Mouse (Mus musculus) brown adipose tissue, adult 24 weeks (tissue): ENCODE results near the gene Spata31d1d. TPM values are rescaled to one million over a fixed set of nuclear protein-coding genes. Genes with fewer than 3 reads are reported as not detected.
"Not testable (repeated sequence)": the region's sequence is repeated elsewhere in the genome, so short reads cannot be mapped to it uniquely, and the experiment has no call there.

Experiments used
- H3K27ac ChIP-seq: fragments of 200-500 bp; replicated peaks from 2 replicates; pipeline ENCODE4 v1.5.1; 2012; ENCODE audit warnings: low read depth, mild to moderate bottlenecking, low read length
- H3K4me1 ChIP-seq: fragments of 200-500 bp; 2 replicates; pipeline ENCODE4 v1.6.1; 2012; ENCODE audit warnings: low read length, mixed read lengths; ENCODE audit not compliant: control insufficient read depth, insufficient read depth, insufficient read length
- H3K4me3 ChIP-seq: fragments of 200-500 bp; 2 replicates; pipeline ENCODE4 v1.5.1; 2012; ENCODE audit warnings: low read depth, mild to moderate bottlenecking, low read length, moderate library complexity; ENCODE audit not compliant: insufficient read depth
- polyA plus RNA-seq: library from polyadenylated mRNA; stranded (reverse); fragments of >200 nt; gene quantifications from 2 replicates; pipeline ENCODE4 v1.2.4, GENCODE M21; 2012; ENCODE audit not compliant: missing spikeins, insufficient read depth, insufficient read length

Spata31d1d gene
- polyA plus RNA-seq = not detected in 2 replicates

- Histone ChIP-seq H3K4me1 (no peaks in the 10 kb centered on the region), H3K27ac (no peak within 1 kb of the TSS), H3K4me3 (no peak within 1 kb of the TSS)
These were observed at the start of gene Spata31d1d for GRCm38 (mm10) chr13:59731652-59732051. Gene Spata31d1d, minus strand, starts transcription at chr13:59731752.

GRCm38 (mm10) chr13:59779744-59780264 lies 48.3 kb upstream of the Spata31d1d start:
- H3K4me1 ChIP-seq, H3K27ac ChIP-seq, H3K4me3 ChIP-seq: not testable (repeated sequence)

DNA sequence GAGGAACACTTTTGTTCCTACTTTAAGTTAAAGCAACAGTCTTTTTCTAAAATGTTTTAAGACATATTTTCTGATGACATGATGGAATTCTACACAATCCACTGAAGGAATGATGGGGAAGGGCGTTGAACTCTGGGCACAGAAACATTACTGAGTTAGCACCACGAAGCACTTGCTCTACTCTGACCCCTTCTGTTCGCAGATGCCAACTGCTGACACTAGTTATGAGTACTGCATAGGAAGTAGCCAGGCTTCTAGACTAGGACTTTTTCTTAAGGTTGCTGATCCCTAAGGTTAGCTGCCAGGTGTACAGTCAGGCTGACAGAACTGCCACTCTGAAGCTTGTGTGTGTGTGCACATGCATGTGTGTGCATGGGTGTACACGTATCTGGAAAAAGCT lies 47.7 kb upstream of the Spata31d1d start:
- no peak overlapping the region for H3K27ac ChIP-seq
- H3K4me1 ChIP-seq = no peaks in the 10 kb centered on the region
- H3K4me3 ChIP-seq = no peak overlapping the region

DNA sequence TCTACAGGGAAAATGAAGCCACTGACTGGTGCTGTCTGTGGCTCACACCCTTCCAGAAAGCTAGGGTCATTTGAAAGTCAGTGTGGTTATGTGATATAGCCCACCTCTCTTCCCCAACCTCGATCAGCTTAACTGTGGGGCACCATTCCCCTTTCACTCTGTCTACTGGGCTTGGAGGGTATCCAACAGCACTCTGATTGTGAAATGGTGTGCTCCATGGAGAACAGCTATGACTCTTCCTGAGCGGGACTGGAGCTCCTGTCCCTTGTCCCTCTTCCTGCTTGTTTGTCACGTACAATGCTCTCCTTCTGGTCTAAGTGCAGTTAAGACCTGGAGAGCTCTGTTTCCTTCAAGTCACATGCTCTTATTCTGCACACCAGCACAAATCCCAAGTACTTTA lies 43.6 kb upstream of the Spata31d1d start:
- Histone ChIP-seq H3K4me3 (no peak overlapping the region), H3K27ac (peak overlapping the region; percentile 83)

DNA sequence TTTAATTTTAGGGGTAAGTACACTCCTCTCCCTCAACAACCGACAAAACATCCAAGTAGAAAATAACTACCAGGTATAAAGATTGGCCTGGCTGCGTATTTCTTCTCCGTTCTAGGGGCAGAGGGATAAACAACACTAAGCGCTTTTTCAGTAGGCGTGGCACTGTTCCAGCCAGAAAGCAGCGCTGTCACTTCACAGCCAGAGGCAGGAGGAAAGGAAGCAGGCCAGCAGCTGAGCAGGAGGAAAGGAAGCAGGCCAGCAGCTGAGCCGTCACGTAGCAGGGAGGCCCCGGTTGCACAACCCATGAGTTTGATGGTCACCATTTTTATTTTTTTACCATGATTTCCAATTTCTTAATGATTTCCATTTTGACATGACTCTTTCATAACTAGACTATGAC lies 39.7 kb upstream of the Spata31d1d start:
- Histone ChIP-seq H3K27ac (peak overlapping the region; percentile 99), H3K4me1 (peaks cover 12% of the 10 kb centered on the region), H3K4me3 (no peak overlapping the region)

More for the DNA sequence above, 43.6 kb upstream of the Spata31d1d start:
- peaks cover 3% of the 10 kb centered on the region for H3K4me1 ChIP-seq

DNA sequence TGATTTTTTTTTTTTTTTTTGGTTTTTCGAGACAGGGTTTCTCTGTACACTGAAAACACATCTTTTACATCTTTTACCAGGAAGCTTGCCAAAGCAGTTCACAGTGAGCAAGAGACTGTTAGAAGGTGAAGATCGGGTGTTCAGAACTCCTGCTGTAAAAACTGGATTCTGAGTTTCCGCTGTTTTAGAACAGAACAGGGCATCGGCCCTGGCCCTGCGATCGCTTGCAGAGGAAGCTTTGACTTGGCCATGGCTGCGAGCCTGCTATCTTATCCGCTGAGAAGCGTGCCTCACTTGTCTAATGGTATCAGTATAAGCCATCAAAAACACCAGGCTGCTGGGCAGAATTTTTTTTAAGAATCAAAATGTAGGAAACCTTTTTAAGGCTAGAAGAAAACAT lies 39.3 kb upstream of the Spata31d1d start:
- Histone ChIP-seq H3K4me1 (peaks cover 12% of the 10 kb centered on the region), H3K4me3 (peak overlapping the region; percentile 73), H3K27ac (peak overlapping the region; percentile 99)

DNA sequence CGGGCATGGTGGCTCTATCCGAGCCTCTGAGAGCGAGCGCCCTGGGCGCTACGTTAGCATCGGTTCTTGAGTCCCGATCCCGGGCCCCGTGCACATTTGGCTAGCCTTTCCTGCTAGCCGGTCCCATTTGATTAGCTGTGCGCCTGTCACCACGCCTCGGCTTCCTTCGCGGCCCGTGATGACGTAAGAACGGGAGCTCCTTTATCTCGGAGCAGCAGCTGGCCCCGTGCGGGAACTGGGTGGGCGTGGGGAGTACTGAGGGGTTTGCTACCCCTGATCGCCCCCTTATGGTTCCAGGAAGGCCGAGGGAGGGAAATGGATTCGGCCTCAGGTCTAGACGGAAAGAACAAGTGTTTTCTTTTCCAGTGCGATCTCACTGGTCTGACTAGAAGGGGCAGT lies 38.6 kb upstream of the Spata31d1d start:
- Histone ChIP-seq H3K4me1 (peaks cover 12% of the 10 kb centered on the region), H3K27ac (peak overlapping the region; percentile 99), H3K4me3 (peak overlapping the region; percentile 73)

- peaks cover 12% of the 10 kb centered on the region for H3K4me1 ChIP-seq
- peak within 1 kb of the TSS; percentile 73 for H3K4me3 ChIP-seq
- peak within 1 kb of the TSS; percentile 99 for H3K27ac ChIP-seq
These were observed 38.0 kb upstream of the Spata31d1d start, which contains the start of gene Isca1 for GRCm38 (mm10) chr13:59769296-59770163. Gene Isca1, minus strand, starts transcription at chr13:59769810.

GRCm38 (mm10) chr13:59768531-59768930 lies 37.0 kb upstream of the Spata31d1d start:
- H3K4me3 ChIP-seq = peak overlapping the region; percentile 70
- peaks cover 13% of the 10 kb centered on the region for H3K4me1 ChIP-seq
- H3K27ac ChIP-seq = peak overlapping the region; percentile 66

GRCm38 (mm10) chr13:59766786-59767515 lies 35.4 kb upstream of the Spata31d1d start:
- peak overlapping the region; percentile 30 for H3K4me3 ChIP-seq
- H3K27ac ChIP-seq = no peak overlapping the region

GRCm38 (mm10) chr13:59762791-59763190 lies 31.2 kb upstream of the Spata31d1d start:
- no peak overlapping the region for H3K4me3 ChIP-seq
- H3K27ac ChIP-seq = no peak overlapping the region
- H3K4me1 ChIP-seq = peaks cover 8% of the 10 kb centered on the region; the same call in 1 of the 2 replicates

More at GRCm38 (mm10) chr13:59766786-59767515, 35.4 kb upstream of the Spata31d1d start:
- H3K4me1 ChIP-seq = peaks cover 14% of the 10 kb centered on the region

DNA sequence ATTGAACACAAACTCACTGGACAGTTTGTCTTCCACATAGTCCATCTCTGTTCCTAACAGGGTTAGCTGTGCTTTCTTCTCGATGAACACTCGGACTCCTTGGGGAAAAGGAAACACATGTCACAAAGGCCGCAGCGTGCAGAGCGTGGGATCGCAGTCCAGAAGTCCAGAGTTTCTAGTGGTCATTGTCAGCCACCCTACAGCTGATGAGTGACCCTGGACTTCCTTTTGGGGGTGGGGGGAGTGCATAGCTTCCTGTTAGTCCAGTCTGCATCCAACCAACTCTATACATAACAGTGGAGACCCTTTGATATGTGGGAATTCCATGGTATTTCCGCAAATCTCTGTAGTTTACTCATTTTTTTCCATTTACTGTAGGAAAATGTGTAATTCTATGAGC lies 25.4 kb upstream of the Spata31d1d start:
- Histone ChIP-seq H3K4me1 (no peaks in the 10 kb centered on the region), H3K4me3 (no peak overlapping the region), H3K27ac (no peak overlapping the region)

GRCm38 (mm10) chr13:59750310-59750709 lies 18.8 kb upstream of the Spata31d1d start:
- H3K4me3 ChIP-seq = no peak overlapping the region
- H3K4me1 ChIP-seq = no peaks in the 10 kb centered on the region
- no peak overlapping the region for H3K27ac ChIP-seq

DNA sequence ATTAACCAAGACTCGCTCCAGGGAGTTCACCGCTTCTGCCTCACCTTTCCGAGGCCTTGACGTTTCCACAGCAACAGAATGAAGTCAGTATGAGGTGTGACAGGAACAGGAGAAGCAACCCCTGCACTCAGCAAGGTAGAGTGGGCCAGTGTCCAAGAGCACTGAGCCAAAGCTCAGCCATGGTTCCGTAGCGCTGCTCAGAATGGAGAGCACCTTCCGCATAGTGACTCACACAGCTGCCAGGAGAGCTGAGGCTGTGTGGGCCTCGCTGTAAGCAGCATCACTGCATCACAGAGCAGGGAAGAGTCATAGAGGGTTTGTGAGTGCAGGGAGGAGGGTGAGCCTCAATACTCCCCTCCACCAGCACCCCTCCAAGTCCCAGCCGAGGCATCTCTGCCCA lies 15.2 kb upstream of the Spata31d1d start, which contains the start of gene 1700014D04Rik:
Gene 1700014D04Rik, minus strand, starts transcription at position 42 of the 400 bp plus-strand sequence.
- Histone ChIP-seq H3K27ac (no peak within 1 kb of the TSS), H3K4me1 (no peaks in the 10 kb centered on the region), H3K4me3 (no peak within 1 kb of the TSS)

DNA sequence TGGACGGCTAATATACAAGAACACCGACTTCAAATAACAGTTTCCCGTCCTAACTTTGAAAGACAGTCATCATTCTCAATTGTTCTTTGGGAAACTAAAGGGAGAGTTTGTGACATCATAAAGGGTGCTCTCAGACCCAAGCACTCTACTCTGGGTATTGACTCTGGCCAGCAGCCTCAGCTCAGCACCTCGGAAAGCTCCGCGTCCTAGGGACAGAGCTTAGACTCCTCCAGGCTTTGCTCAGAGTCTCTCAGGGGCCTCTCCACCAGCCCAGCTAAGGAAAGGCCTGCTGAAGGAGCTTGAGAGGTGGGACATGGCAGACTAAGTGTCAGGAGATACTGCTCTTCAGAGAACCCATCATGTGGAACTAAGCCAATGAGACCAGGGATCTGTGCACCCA lies 14.6 kb upstream of the Spata31d1d start:
- Histone ChIP-seq H3K27ac (no peak overlapping the region), H3K4me3 (no peak overlapping the region), H3K4me1 (no peaks in the 10 kb centered on the region)
